ENCODE assay signal across 8 mouse cellular contexts in the genomic region with DNA sequence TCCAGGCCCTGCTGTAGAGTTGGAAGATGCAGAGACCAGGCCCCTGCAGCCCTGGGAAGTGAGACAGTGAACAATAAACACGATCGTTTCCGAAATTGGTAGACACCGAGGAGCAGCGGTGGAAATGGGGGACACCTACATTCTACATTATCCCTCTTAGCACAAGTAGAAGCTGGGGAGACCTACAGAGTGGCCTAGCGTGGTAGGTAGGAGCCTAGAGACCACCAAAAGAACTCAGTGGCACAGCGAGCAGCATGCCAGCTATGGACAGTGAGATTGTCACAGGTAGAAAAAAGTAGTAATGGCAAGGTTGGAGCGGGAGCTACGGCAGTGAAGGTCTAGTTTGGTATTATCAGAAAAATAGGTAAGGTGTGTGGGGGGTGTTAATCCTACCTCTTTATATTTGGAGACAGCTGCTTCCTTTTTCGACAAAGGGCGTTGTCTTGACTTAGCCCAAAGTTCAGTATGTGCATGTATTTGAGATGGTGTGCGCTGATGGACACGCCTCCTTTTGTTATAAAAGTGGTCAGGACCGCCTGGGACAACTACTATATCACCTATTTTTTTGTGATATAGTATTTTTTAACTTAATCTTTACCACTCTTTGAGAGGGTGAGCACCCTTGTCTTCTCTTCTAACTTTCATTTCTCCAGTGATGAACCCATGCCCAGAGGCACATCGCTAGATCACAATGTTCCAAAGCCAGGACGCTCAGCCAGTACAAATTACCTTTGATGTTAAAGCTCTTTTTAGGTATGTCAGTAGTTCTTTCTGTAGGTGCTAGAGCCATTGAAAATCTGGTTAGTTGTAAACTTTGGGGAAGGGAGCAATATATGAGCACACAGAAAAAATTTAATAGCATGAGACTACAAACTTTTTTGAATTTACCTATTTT. TPM values are rescaled to one million over a fixed set of nuclear protein-coding genes. Genes with fewer than 3 reads are reported as not detected.
DNase-seq lines count a peak whose midpoint lies in the region; ATAC-seq and TF ChIP-seq lines count a peak whose summit lies in the region.

No protein-coding gene starts in this region.

- no peaks in the 10 kb centered on the region for H3K36me3 ChIP-seq in heart, embryonic 13.5 days
- no peaks in the 10 kb centered on the region for H3K36me3 ChIP-seq in ES-E14 (ENCODE audit: control insufficient read depth, insufficient read depth, low read length, poor library complexity, severe bottlenecking)
- H3K36me3 ChIP-seq in forebrain, embryonic 16.5 days (ENCODE audit: control insufficient read depth, insufficient read depth): no peaks in the 10 kb centered on the region

- in situ Hi-C loops in ES-E14 (cut with MboI; ENCODE audit: low sequenced_read_pairs in 2 of 2, unreplicated experiment in 2 of 2): no loop called here

- peak overlapping the region; percentile 100 for H3K4me3 ChIP-seq in heart, embryonic 13.5 days
- peak overlapping the region; percentile 73 to 94 for H3K4me3 ChIP-seq in ES-E14 (ENCODE audit: insufficient read depth in 1 of 2, low read depth in 1 of 2, low read length in 2 of 2, poor library complexity in 1 of 2, severe bottlenecking in 1 of 2)
- peak overlapping the region; percentile 54 for H3K4me3 ChIP-seq in forebrain, embryonic 16.5 days (replicated peaks; ENCODE audit: low read length)

- peak overlapping the region; percentile 88 for H3K4me2 ChIP-seq in heart, embryonic 13.5 days
- H3K4me2 ChIP-seq in forebrain, embryonic 16.5 days (ENCODE audit: low read length): peak overlapping the region; percentile 83

- peak overlapping the region; percentile 84 for H3K9ac ChIP-seq in heart, embryonic 13.5 days
- H3K9ac ChIP-seq in ES-E14 (ENCODE audit: insufficient read depth, low read depth, low read length, poor library complexity, severe bottlenecking): peak overlapping the region; percentile 85
- peak overlapping the region; percentile 55 for H3K9ac ChIP-seq in forebrain, embryonic 16.5 days (replicated peaks; ENCODE audit: low read depth, low read length)

- H3K9me3 ChIP-seq in heart, embryonic 13.5 days: no peaks in the 10 kb centered on the region
- no peaks in the 10 kb centered on the region for H3K9me3 ChIP-seq in ES-E14 (ENCODE audit: control insufficient read depth, insufficient read depth, low read depth, low read length)
- no peaks in the 10 kb centered on the region for H3K9me3 ChIP-seq in forebrain, embryonic 16.5 days (ENCODE audit: control insufficient read depth, low read length)

- peaks cover 42% of the 10 kb centered on the region for H3K4me1 ChIP-seq in heart, embryonic 13.5 days
- H3K4me1 ChIP-seq in ES-E14 (ENCODE audit: control insufficient read depth in 2 of 2, insufficient read depth in 2 of 2, low read length in 2 of 2, poor library complexity in 1 of 2): peaks cover 4 to 6% of the 10 kb centered on the region in 2 experiments
- peaks cover 26% of the 10 kb centered on the region for H3K4me1 ChIP-seq in forebrain, embryonic 16.5 days (replicated peaks; ENCODE audit: control insufficient read depth, insufficient read depth, low read length)

- whole genome bisulfite sequencing in heart, embryonic 13.5 days: 64% methylated on average over 16 of the region's 16 CpGs
- 68% methylated on average over 16 of the region's 16 CpGs for WGBS in forebrain, embryonic 16.5 days

- no peaks in the 10 kb centered on the region for H3K27me3 ChIP-seq in heart, embryonic 13.5 days (replicated peaks)
- no peaks in the 10 kb centered on the region for H3K27me3 ChIP-seq in forebrain, embryonic 16.5 days (replicated peaks; ENCODE audit: control insufficient read depth, insufficient read depth, low read length)

- H3K27ac ChIP-seq in heart, embryonic 13.5 days (replicated peaks): peak overlapping the region; percentile 97
- H3K27ac ChIP-seq in ES-E14 (ENCODE audit: insufficient read depth, low read depth, low read length, poor library complexity, severe bottlenecking): peak overlapping the region; percentile 88
- peak overlapping the region; percentile 90 for H3K27ac ChIP-seq in forebrain, embryonic 16.5 days (ENCODE audit: low read length)

- no peak for ATAC-seq in heart, embryonic 13.5 days (ENCODE audit: extremely low read depth, insufficient number of reproducible peaks, low FRiP score, low TSS enrichment)
- ATAC-seq in forebrain, embryonic 16.5 days: no peak; the same call in 1 of the 2 replicates

- no peak for DNase-seq in heart, adult 9 months (ENCODE audit: low spot score in 2 of 2)
- DNase-seq in ES-E14 (ENCODE audit: low read depth, low spot score): no peak
- peak; percentile 3 for DNase-seq in lung, postnatal 36 days
- DNase-seq in T-cell, adult 2 months (ENCODE audit: low spot score): no peak
- no peak for DNase-seq in urinary bladder, postnatal 10 days (ENCODE audit: low spot score)
- DNase-seq in left cerebral cortex, adult 8-10 months (ENCODE audit: low spot score in 2 of 2): no peak

TF ChIP-seq in ES-E14, 5 proteins besides CTCF, POLR2A, EP300 and RAD21:
- TF ChIP-seq ZNF384 (IDR thresholded peaks at IDR 0.05; ENCODE audit: low read depth, low read length) (no peak), ZC3H11A (IDR thresholded peaks at IDR 0.05; ENCODE audit: borderline replicate concordance, low read depth, low read length) (no peak), HCFC1 (IDR thresholded peaks at IDR 0.05; ENCODE audit: borderline replicate concordance, insufficient read depth, low read length) (no peak), CHD2 (IDR thresholded peaks at IDR 0.05; ENCODE audit: low read depth, low read length) (no peak), MAFK (IDR thresholded peaks at IDR 0.05; ENCODE audit: insufficient read depth, low read depth, low read length) (no peak)

RNA-seq across cellular contexts. Expression of a gene that starts 1.2 kb away (rescaled TPM):
- 115 and 124 TPM in 2 replicates for polyA plus RNA-seq in heart, embryonic 13.5 days (2015; fragmentation: Nextera tagmentation; extraction: Ambion mirVana)
- total RNA-seq in ES-E14 (2012; rRNA removed): 84.1 and 128 TPM in 2 replicates
- 114 and 130 TPM in 2 replicates for polyA plus RNA-seq in forebrain, embryonic 16.5 days (2015; fragmentation: Nextera tagmentation; extraction: Ambion mirVana)
- 100 to 1,000 TPM; 104 to 118 (median 107) TPM for total RNA-seq in left cerebral cortex, adult 8-10 months (2022)
